Mouse (Mus musculus): ENCODE results near the gene Trmt61a. TPM values are rescaled to one million over a fixed set of nuclear protein-coding genes. Genes with fewer than 3 reads are reported as not detected.

Trmt61a gene
- polyA plus RNA-seq (2014; fragmentation: Illumina TruSeq; extraction: RNeasy Lipid Tissue Mini Kit (QIAGEN cat#74804); ENCODE audit: low read depth, low replicate concordance) = 16.5 TPM

GRCm38 (mm10) chr12:111677882-111678669 lies at the start of gene Trmt61a:
Trmt61a (plus strand) TSS chr12:111678105.

GRCm38 (mm10) chr12:111672176-111672575 lies 5.7 kb upstream of the Trmt61a start, which contains the start of gene Ckb:
Ckb (minus strand) TSS chr12:111672338.

GRCm38 (mm10) chr12:111713004-111713651 lies 35.2 kb downstream of the Trmt61a start, which contains the start of the genes Bag5 and Apopt1:
Bag5 (minus strand) TSS chr12:111713257.
Apopt1 (plus strand) TSS chr12:111713261.

Other genes starting within 250 kb of the Trmt61a start
- gene Tnfaip2, start 235.6 kb upstream of the Trmt61a start, polyA plus RNA-seq (2014; fragmentation: Illumina TruSeq; extraction: RNeasy Lipid Tissue Mini Kit (QIAGEN cat#74804); ENCODE audit: low read depth, low replicate concordance) = 16.3 TPM
- gene Gm266, start 192.3 kb upstream of the Trmt61a start, polyA plus RNA-seq (2014; fragmentation: Illumina TruSeq; extraction: RNeasy Lipid Tissue Mini Kit (QIAGEN cat#74804); ENCODE audit: low read depth, low replicate concordance) = 28.3 TPM
- 177 TPM for gene Eif5, start 140.1 kb upstream of the Trmt61a start, polyA plus RNA-seq (2014; fragmentation: Illumina TruSeq; extraction: RNeasy Lipid Tissue Mini Kit (QIAGEN cat#74804); ENCODE audit: low read depth, low replicate concordance)
- gene Mark3, start 103.6 kb upstream of the Trmt61a start, polyA plus RNA-seq (2014; fragmentation: Illumina TruSeq; extraction: RNeasy Lipid Tissue Mini Kit (QIAGEN cat#74804); ENCODE audit: low read depth, low replicate concordance) = 37.2 TPM
- 155 TPM for gene Ckb, start 5.8 kb upstream of the Trmt61a start, polyA plus RNA-seq (2014; fragmentation: Illumina TruSeq; extraction: RNeasy Lipid Tissue Mini Kit (QIAGEN cat#74804); ENCODE audit: low read depth, low replicate concordance)
- gene Bag5, start 35.2 kb downstream of the Trmt61a start, polyA plus RNA-seq (2014; fragmentation: Illumina TruSeq; extraction: RNeasy Lipid Tissue Mini Kit (QIAGEN cat#74804); ENCODE audit: low read depth, low replicate concordance) = 35.6 TPM
- 61.8 TPM for gene Apopt1, start 35.2 kb downstream of the Trmt61a start, polyA plus RNA-seq (2014; fragmentation: Illumina TruSeq; extraction: RNeasy Lipid Tissue Mini Kit (QIAGEN cat#74804); ENCODE audit: low read depth, low replicate concordance)
- 61.9 TPM for gene Klc1, start 80.7 kb downstream of the Trmt61a start, polyA plus RNA-seq (2014; fragmentation: Illumina TruSeq; extraction: RNeasy Lipid Tissue Mini Kit (QIAGEN cat#74804); ENCODE audit: low read depth, low replicate concordance)
- 6.3 TPM for gene Xrcc3, start 135.8 kb downstream of the Trmt61a start, polyA plus RNA-seq (2014; fragmentation: Illumina TruSeq; extraction: RNeasy Lipid Tissue Mini Kit (QIAGEN cat#74804); ENCODE audit: low read depth, low replicate concordance)
- gene Zfyve21, start 136.1 kb downstream of the Trmt61a start, polyA plus RNA-seq (2014; fragmentation: Illumina TruSeq; extraction: RNeasy Lipid Tissue Mini Kit (QIAGEN cat#74804); ENCODE audit: low read depth, low replicate concordance) = 98.0 TPM
- 29.9 TPM for gene Ppp1r13b, start 230.0 kb downstream of the Trmt61a start, polyA plus RNA-seq (2014; fragmentation: Illumina TruSeq; extraction: RNeasy Lipid Tissue Mini Kit (QIAGEN cat#74804); ENCODE audit: low read depth, low replicate concordance)